Mouse (Mus musculus) embryonic facial prominence, embryonic 15.5 days (tissue): ENCODE results near the gene Usp29. TPM values are rescaled to one million over a fixed set of nuclear protein-coding genes. Genes with fewer than 3 reads are reported as not detected.
A peak's percentile ranks its signal among the peaks of the same experiment; 100 is the strongest.

Source experiments
- ATAC-seq: fragments of 200-750 bp; cut with Nextera tagmentation; 2 replicates; pipeline ENCODE4 v1.8.0; 2017; ENCODE audit warnings: low read depth, moderate TSS enrichment; ENCODE audit not compliant: insufficient number of reproducible peaks, low FRiP score, low TSS enrichment
- H3K27ac ChIP-seq: fragments of 300-500 bp; sonication (generic); replicated peaks from 2 replicates; pipeline ENCODE4 v1.5.1; 2015; ENCODE audit warnings: mild to moderate bottlenecking, inconsistent platforms
- H3K27me3 ChIP-seq: fragments of 300-500 bp; sonication (generic); 2 replicates; pipeline ENCODE4 v1.6.1; 2015; ENCODE audit warnings: inconsistent platforms
- H3K36me3 ChIP-seq: fragments of 300-500 bp; sonication (generic); 2 replicates; pipeline ENCODE4 v1.6.1; 2015; ENCODE audit warnings: mild to moderate bottlenecking, inconsistent platforms
- H3K4me1 ChIP-seq: fragments of 300-500 bp; sonication (generic); 2 replicates; pipeline ENCODE4 v1.6.1; 2015; ENCODE audit warnings: inconsistent platforms
- H3K4me2 ChIP-seq: fragments of 300-500 bp; sonication (generic); replicated peaks from 2 replicates; pipeline ENCODE4 v1.6.1; 2015; ENCODE audit warnings: mild to moderate bottlenecking, inconsistent platforms
- H3K4me3 ChIP-seq: fragments of 300-500 bp; sonication (generic); replicated peaks from 2 replicates; pipeline ENCODE4 v1.5.1; 2015; ENCODE audit warnings: mild to moderate bottlenecking, inconsistent platforms
- H3K9ac ChIP-seq: fragments of 300-500 bp; sonication (generic); 2 replicates; pipeline ENCODE4 v1.6.1; 2015; ENCODE audit warnings: inconsistent platforms
- H3K9me3 ChIP-seq: fragments of 300-500 bp; sonication (generic); replicated peaks from 2 replicates; pipeline ENCODE4 v1.6.1; 2016; ENCODE audit warnings: inconsistent platforms
- WGBS: fragments of 180-500 bp; shearing (Covaris S2); methylation state at CpG from one replicate; pipeline ENCODE4 v1.1.7; 2015; 5-methylcytosine and 5-hydroxymethylcytosine counted together
- polyA plus RNA-seq: library from polyadenylated mRNA; unstranded; fragments of >200 nt; fragmentation: Nextera tagmentation; extraction: Ambion mirVana; gene quantifications from 2 replicates; pipeline ENCODE4 v1.2.1, GENCODE M21; 2015

The Usp29 gene
- polyA plus RNA-seq, 1 experiment from 2014 or later: 9.3 TPM

- Histone ChIP-seq H3K4me3 (no peak overlapping the region), H3K27ac (no peak overlapping the region), H3K9ac (no peak overlapping the region), H3K4me1 (0 out of 2 replicates have a peak, but pooled peaks cover 3% of the 10 kb centered on the region), H3K36me3 (no peaks in the 10 kb centered on the region), H3K9me3 (no peaks in the 10 kb centered on the region), H3K4me2 (no peak overlapping the region), H3K27me3 (no peaks in the 10 kb centered on the region)
- ATAC-seq: no peak
- 39% methylated on average over 2 of the region's 2 CpGs for WGBS
Measured at GRCm38 (mm10) chr7:6823673-6824072, 93.3 kb downstream of the Usp29 start.

DNA sequence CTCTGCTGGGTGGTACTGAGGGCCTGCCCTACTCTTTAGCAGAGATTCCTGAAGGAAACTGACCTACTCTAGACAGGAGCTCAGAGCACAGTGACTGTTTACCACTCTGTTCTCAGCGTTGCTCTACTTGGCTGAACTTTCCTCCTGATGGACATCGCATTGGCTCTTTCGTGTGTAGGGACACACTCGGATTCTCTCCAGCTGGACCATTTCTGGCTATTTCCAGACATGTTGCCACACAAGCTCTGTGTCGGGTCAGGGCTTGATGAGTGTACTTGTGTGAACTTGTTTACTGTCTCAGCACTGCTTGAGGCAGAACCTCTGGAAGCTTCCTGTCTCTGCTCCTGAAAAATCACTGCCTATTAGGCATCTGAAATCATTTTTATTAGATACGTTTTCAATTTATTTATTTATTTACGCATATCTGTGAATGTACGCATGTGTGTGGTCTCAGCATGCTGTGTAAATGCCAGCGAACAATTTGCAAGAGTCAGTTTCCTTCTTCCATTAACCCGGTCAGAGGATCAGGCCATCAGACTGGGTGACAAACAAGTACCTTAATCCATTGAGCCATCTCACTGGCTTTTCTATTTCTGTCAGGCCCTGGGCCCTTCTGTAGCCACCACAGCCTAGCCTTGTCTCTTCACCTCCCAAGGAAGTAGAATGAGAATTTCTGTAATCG lies 95.7 kb downstream of the Usp29 start:
- ATAC-seq: no peak
- Histone ChIP-seq H3K27me3 (no peaks in the 10 kb centered on the region), H3K4me3 (no peak overlapping the region), H3K36me3 (no peaks in the 10 kb centered on the region), H3K9me3 (no peaks in the 10 kb centered on the region), H3K27ac (no peak overlapping the region), H3K4me2 (no peak overlapping the region), H3K9ac (no peak overlapping the region), H3K4me1 (0 out of 2 replicates have a peak, but pooled peaks cover 3% of the 10 kb centered on the region)
- WGBS: 70% methylated on average over 11 of the region's 11 CpGs

DNA sequence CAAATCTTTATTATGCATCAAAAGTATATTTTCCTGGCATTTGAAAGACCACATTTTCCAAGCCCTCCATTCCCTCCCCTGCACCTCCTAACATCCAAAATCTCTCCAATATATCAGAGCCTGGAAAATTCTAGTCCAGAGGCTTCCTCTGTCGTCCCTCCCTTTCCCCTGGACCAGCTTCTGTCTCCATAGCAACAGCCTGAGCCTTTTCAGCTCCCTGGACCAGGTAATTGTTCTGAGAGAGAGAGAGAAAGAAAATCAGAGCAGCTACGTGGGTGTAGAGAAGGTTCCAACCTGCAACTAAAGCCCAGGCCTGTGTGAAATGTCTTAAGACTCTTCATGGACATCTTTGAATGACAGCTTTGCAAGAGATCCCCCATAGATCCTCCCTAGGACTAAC lies 98.8 kb downstream of the Usp29 start:
- 18% methylated on average over 2 of the region's 2 CpGs for WGBS
- H3K9ac ChIP-seq: no peak overlapping the region
- H3K9me3 ChIP-seq: no peaks in the 10 kb centered on the region
- H3K4me1 ChIP-seq: no peaks in the 10 kb centered on the region
- H3K27ac ChIP-seq: no peak overlapping the region
- H3K4me3 ChIP-seq: no peak overlapping the region
- H3K4me2 ChIP-seq: no peak overlapping the region
- ATAC-seq: no peak
- H3K36me3 ChIP-seq: no peaks in the 10 kb centered on the region
- H3K27me3 ChIP-seq: no peaks in the 10 kb centered on the region

DNA sequence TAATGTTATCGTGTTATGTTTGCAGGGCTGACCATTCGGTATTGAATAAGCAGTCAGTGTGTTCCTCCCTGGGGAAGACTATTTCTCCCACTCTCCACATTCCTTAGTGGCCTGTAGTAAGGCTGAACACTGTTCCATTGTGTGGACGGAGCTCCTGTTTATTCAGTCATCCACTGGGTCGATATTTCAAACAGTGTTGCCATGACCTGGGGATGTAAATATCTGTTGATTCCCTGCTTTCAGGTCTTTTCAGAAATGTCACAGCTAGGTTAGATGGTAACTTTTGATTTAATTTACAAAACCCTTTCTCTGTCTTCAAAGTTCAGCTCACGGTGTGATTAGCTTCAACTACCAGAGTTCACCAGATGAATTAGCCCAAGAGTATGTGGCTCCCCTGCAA lies 104.6 kb downstream of the Usp29 start:
- ATAC-seq: no peak

GRCm38 (mm10) chr7:6835351-6835750 lies 105.0 kb downstream of the Usp29 start:
- Histone ChIP-seq H3K36me3 (no peaks in the 10 kb centered on the region), H3K4me1 (peaks cover 8% of the 10 kb centered on the region), H3K4me2 (no peak overlapping the region), H3K27me3 (no peaks in the 10 kb centered on the region), H3K9ac (no peak overlapping the region), H3K9me3 (no peaks in the 10 kb centered on the region), H3K4me3 (no peak overlapping the region), H3K27ac (peak overlapping the region; percentile 73)
- 8% methylated on average over 5 of the region's 5 CpGs for WGBS
- peak; percentile 34; the same call in 1 of the 2 replicates for ATAC-seq

More for the DNA sequence above, 104.6 kb downstream of the Usp29 start:
- Histone ChIP-seq H3K9me3 (no peaks in the 10 kb centered on the region), H3K27me3 (no peaks in the 10 kb centered on the region), H3K4me1 (peaks cover 8% of the 10 kb centered on the region), H3K4me2 (no peak overlapping the region), H3K36me3 (no peaks in the 10 kb centered on the region), H3K27ac (peak overlapping the region; percentile 73), H3K9ac (no peak overlapping the region), H3K4me3 (no peak overlapping the region)
- WGBS: 34% methylated on average over 5 of the region's 5 CpGs

DNA sequence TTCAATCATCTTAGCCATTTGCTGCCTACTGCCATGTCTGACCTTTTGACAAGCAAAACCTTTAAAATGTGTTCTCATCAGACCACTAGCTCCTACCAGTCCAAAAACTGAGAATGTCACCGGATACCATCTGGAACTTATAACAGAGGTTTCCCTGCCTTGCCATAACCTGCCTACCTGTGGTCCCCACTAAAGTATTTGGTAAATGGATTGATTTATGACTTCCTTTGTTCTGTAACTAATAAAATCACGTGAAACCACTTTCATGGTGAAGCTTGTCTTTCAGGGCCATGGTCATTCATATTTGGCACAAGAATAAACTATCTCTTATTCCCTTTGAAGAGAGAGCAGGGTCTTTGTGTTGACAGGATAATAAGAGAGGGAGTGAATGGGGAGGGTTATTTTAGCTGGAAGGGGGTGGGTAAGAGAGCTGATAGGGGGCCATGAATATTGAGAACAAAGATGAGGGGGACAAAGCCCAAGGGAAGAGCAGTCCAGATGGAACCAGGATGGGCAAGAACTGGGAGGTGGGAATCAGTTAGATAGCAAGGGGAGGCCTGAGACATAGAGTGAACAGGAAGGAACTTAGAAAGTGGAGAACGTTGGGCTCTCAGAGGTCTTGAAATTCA lies 107.0 kb downstream of the Usp29 start:
- Histone ChIP-seq H3K27ac (no peak overlapping the region), H3K9ac (no peak overlapping the region), H3K4me2 (no peak overlapping the region), H3K4me3 (no peak overlapping the region), H3K27me3 (no peaks in the 10 kb centered on the region), H3K9me3 (no peaks in the 10 kb centered on the region), H3K36me3 (no peaks in the 10 kb centered on the region), H3K4me1 (peaks cover 12% of the 10 kb centered on the region)
- ATAC-seq: no peak
- WGBS: 42% methylated on average over 3 of the region's 3 CpGs

DNA sequence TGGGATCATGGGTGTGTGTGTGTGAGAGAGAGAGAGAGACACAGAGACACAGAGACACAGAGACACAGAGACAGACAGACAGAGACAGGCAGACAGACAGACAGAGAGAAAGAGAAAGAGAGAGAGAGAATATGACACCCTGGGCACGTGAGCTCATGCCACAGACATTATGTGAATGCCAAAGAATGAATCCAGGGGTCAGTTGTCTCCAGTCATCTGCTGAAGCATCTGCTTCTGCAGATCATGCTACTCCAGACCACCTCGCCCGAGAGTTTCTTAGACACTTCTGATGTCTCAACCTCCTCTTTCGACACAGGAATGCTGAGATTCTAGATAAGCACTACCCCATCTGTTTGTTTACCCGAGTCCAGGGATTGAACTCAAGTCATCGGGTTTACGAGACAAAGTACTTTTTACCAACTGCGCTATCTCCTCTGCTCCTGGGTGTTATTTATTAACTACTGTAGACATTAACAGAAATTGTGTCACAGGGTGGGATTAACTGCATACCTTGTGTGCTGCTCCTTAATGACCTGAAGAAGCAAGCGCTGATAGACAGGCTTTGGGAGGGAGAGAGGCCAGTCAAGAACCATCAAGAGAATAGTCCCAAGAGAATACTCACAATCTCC lies 107.7 kb downstream of the Usp29 start:
- H3K4me1 ChIP-seq: peaks cover 12% of the 10 kb centered on the region
- H3K27me3 ChIP-seq: no peaks in the 10 kb centered on the region
- no peaks in the 10 kb centered on the region for H3K36me3 ChIP-seq
- no peak for ATAC-seq
- H3K4me3 ChIP-seq: no peak overlapping the region
- no peak overlapping the region for H3K27ac ChIP-seq
- no peak overlapping the region for H3K9ac ChIP-seq
- no peaks in the 10 kb centered on the region for H3K9me3 ChIP-seq
- 66% methylated on average over 9 of the region's 9 CpGs for WGBS
- no peak overlapping the region for H3K4me2 ChIP-seq

DNA sequence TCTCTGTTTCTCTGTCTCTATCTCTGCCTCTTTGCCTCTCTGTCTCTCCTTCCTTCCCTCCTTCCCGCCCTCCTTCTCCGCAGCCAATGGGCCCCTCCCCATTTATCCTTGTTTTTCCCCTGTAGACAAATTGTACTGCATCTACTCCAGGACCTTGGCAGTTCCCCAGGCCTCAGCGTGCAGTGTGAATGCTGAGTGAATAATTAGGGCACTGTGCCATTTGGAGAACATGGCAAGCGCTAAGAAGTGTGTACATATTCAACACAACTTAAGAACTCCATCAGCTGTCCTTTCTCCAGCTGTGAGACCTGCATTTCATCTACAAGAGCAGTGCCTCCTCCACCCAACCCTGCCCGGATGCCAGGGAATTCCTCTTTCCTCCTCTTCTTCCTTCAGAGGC lies 110.5 kb downstream of the Usp29 start:
- Histone ChIP-seq H3K9ac (no peak overlapping the region), H3K4me1 (0 out of 2 replicates have a peak, but pooled peaks cover 5% of the 10 kb centered on the region), H3K9me3 (no peaks in the 10 kb centered on the region), H3K4me2 (no peak overlapping the region), H3K27me3 (no peaks in the 10 kb centered on the region), H3K36me3 (no peaks in the 10 kb centered on the region), H3K4me3 (no peak overlapping the region), H3K27ac (no peak overlapping the region)
- no peak for ATAC-seq
- WGBS: 61% methylated on average over 5 of the region's 5 CpGs

DNA sequence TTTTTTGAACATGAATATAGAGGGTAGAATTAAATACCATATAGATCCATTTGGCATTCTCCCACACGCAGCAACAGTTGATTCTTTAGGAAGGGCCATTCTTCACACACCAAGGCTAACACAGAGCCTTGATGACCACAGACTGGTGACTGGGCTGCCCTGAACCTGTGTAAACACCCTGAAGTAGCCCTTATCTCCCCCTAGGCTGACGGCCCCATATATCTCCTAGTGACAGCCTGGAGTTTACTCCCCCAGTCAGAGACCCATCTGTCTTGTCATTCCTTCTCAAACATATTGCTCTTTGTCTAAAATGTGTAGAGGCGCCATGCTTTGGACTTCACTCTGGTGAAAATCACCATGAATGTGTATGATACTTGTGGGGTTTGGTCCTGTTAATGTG lies 119.1 kb downstream of the Usp29 start:
- Histone ChIP-seq H3K4me1 (no peaks in the 10 kb centered on the region), H3K9me3 (no peaks in the 10 kb centered on the region), H3K9ac (no peak overlapping the region), H3K27ac (no peak overlapping the region), H3K4me3 (no peak overlapping the region), H3K36me3 (no peaks in the 10 kb centered on the region), H3K4me2 (no peak overlapping the region), H3K27me3 (no peaks in the 10 kb centered on the region)
- 84% methylated on average over 3 of the region's 3 CpGs for WGBS
- no peak for ATAC-seq

DNA sequence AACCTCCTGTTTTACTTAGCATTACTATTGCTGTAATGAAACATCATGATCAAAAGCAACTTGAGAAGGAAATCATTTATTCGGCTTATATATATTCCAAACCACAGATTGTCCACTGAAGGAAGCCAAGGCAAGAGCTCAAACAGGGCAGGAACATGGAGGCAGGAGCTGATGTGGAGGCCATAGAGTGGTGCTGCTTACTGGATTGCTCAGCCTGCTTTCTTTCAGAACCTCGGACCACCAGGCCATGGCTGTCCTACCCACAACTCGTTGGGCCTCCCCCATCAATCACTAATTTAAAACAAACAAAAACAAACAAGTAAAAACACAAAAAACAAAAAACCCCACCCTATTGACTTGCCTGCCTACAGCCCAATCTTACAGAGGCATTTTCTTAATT lies 119.9 kb downstream of the Usp29 start:
- H3K36me3 ChIP-seq: no peaks in the 10 kb centered on the region
- no peaks in the 10 kb centered on the region for H3K9me3 ChIP-seq
- no peak for ATAC-seq
- 83% methylated on average over 3 of the region's 3 CpGs for WGBS
- H3K9ac ChIP-seq: no peak overlapping the region
- H3K4me3 ChIP-seq: no peak overlapping the region
- no peak overlapping the region for H3K4me2 ChIP-seq
- no peaks in the 10 kb centered on the region for H3K27me3 ChIP-seq
- H3K27ac ChIP-seq: no peak overlapping the region
- no peaks in the 10 kb centered on the region for H3K4me1 ChIP-seq

GRCm38 (mm10) chr7:6851256-6851655 lies 120.9 kb downstream of the Usp29 start:
- no peak for ATAC-seq
- 70% methylated on average over 6 of the region's 6 CpGs for WGBS
- H3K9me3 ChIP-seq: no peaks in the 10 kb centered on the region
- H3K4me3 ChIP-seq: no peak overlapping the region
- H3K36me3 ChIP-seq: no peaks in the 10 kb centered on the region
- H3K27ac ChIP-seq: no peak overlapping the region
- no peaks in the 10 kb centered on the region for H3K27me3 ChIP-seq
- no peak overlapping the region for H3K4me2 ChIP-seq
- H3K9ac ChIP-seq: no peak overlapping the region
- H3K4me1 ChIP-seq: no peaks in the 10 kb centered on the region
